Mouse (Mus musculus) layer of hippocampus, postnatal 36 days (tissue): ENCODE data around the gene Nav3. TPM values are rescaled to one million over a fixed set of nuclear protein-coding genes. Genes with fewer than 3 reads are reported as not detected.
A peak's percentile ranks its signal among the peaks of the same experiment; 100 is the strongest.

Experiments
- DNase-seq, 2 experiments: peaks; one replicate each; pipeline ENCODE4 v3.0.0; 2022
- total RNA-seq, 2 experiments: library from RNA; stranded (reverse); gene quantifications; 2 replicates each; pipeline ENCODE4 v1.2.3; 2021

Nav3 gene
- total RNA-seq, 2 experiments from 2014 or later = 78.4 to 96.7 TPM

GRCm38 (mm10) chr10:109806782-109807493, 649.1 kb downstream of the Nav3 start:
- no peak for DNase-seq

- no peak for DNase-seq
These were observed 652.6 kb downstream of the Nav3 start for GRCm38 (mm10) chr10:109803441-109803840.

GRCm38 (mm10) chr10:109802236-109802635, 653.8 kb downstream of the Nav3 start:
- DNase-seq = no peak

- DNase-seq = no peak
These were observed 656.8 kb downstream of the Nav3 start for GRCm38 (mm10) chr10:109799246-109799645.

- DNase-seq = no peak
These were observed 659.0 kb downstream of the Nav3 start for GRCm38 (mm10) chr10:109796981-109797380.

- DNase-seq = no peak
These were observed 662.5 kb downstream of the Nav3 start for GRCm38 (mm10) chr10:109793491-109793890.

- no peak for DNase-seq
These were observed 667.3 kb downstream of the Nav3 start for GRCm38 (mm10) chr10:109788728-109789127.

GRCm38 (mm10) chr10:109779109-109779508, 676.9 kb downstream of the Nav3 start:
- DNase-seq = no peak

- DNase-seq = no peak
These were observed 686.9 kb downstream of the Nav3 start for GRCm38 (mm10) chr10:109769092-109769491.

GRCm38 (mm10) chr10:109765650-109766049, 690.4 kb downstream of the Nav3 start:
- DNase-seq = peak; percentile 29 to 50

- DNase-seq = no peak
These were observed 691.4 kb downstream of the Nav3 start for GRCm38 (mm10) chr10:109764412-109765101.

- DNase-seq = peak; percentile 37 to 58
These were observed 696.9 kb downstream of the Nav3 start for GRCm38 (mm10) chr10:109758921-109759600.

GRCm38 (mm10) chr10:109746901-109747300, 709.1 kb downstream of the Nav3 start:
- no peak for DNase-seq

GRCm38 (mm10) chr10:109741664-109742063, 714.3 kb downstream of the Nav3 start:
- DNase-seq = no peak

GRCm38 (mm10) chr10:109740326-109740725, 715.7 kb downstream of the Nav3 start:
- DNase-seq = no peak

- no peak for DNase-seq
These were observed 732.4 kb downstream of the Nav3 start for GRCm38 (mm10) chr10:109723646-109724045.

GRCm38 (mm10) chr10:109718808-109719207, 737.2 kb downstream of the Nav3 start:
- no peak for DNase-seq

- DNase-seq = no peak
These were observed 737.6 kb downstream of the Nav3 start for GRCm38 (mm10) chr10:109718390-109718789.

- DNase-seq = peak in 1 of 2 experiments; percentile 24
These were observed 743.0 kb downstream of the Nav3 start for GRCm38 (mm10) chr10:109713001-109713400.

GRCm38 (mm10) chr10:109699771-109700335, 756.2 kb downstream of the Nav3 start:
- peak in 1 of 2 experiments; percentile 29 for DNase-seq

GRCm38 (mm10) chr10:109690564-109690963, 765.4 kb downstream of the Nav3 start:
- no peak for DNase-seq

- peak; percentile 58 to 68 for DNase-seq
These were observed 771.6 kb downstream of the Nav3 start for GRCm38 (mm10) chr10:109684109-109685056.
